Comparison of ENCODE assay signal across 8 mouse cellular contexts in genomic region chr4:86575283-86575983, GRCm38 (mm10). TPM values are rescaled to one million over a fixed set of nuclear protein-coding genes. Genes with fewer than 3 reads are reported as not detected.
A peak's percentile ranks its signal among the peaks of the same experiment; 100 is the strongest.
DNase-seq lines count a peak whose midpoint lies in the region; ATAC-seq lines count a peak whose summit lies in the region.

Gene Rraga, plus strand, starts transcription at chr4:86575668.

- WGBS in hindbrain, embryonic 16.5 days = under 1% methylated on average over 53 of the region's 53 CpGs
- WGBS in macrophage (ENCODE audit: missing documents) = under 1% methylated on average over 52 of the region's 53 CpGs

- peaks cover 34% of the 10 kb centered on the region for H3K79me2 ChIP-seq in macrophage (ENCODE audit: inconsistent target)

- H3K9me3 ChIP-seq in hindbrain, embryonic 16.5 days (ENCODE audit: control insufficient read depth, low read length) = no peaks in the 10 kb centered on the region

- ATAC-seq in hindbrain, embryonic 16.5 days = peak; percentile 98

- H3K36me3 ChIP-seq in hindbrain, embryonic 16.5 days (ENCODE audit: control insufficient read depth, insufficient read depth, low read length) = no peaks in the 10 kb centered on the region
- H3K36me3 ChIP-seq in macrophage (ENCODE audit: inconsistent target) = no peaks in the 10 kb centered on the region

- peak within 1 kb of the TSS; percentile 93 for H3K4me2 ChIP-seq in hindbrain, embryonic 16.5 days (ENCODE audit: low read length)

- peaks cover 18% of the 10 kb centered on the region for H3K4me1 ChIP-seq in hindbrain, embryonic 16.5 days (ENCODE audit: control insufficient read depth, insufficient read depth, low read depth, low read length)

- DNase-seq in WW6 (ENCODE audit: low read depth, low spot score) = peak; percentile 89
- DNase-seq in cerebellum, postnatal 4 days (ENCODE audit: low spot score in 2 of 2) = peak; percentile 93 to 97
- peak; percentile 97 for DNase-seq in gastrocnemius, adult 18-20 months (ENCODE audit: low spot score)
- peak; percentile 95 to 96 for DNase-seq in left cerebral cortex, adult 18-20 months (ENCODE audit: low spot score in 2 of 2)
- DNase-seq in right cerebral cortex, adult 18-20 months = peak; percentile 95
- peak; percentile 92 for DNase-seq in urinary bladder, postnatal 10 days (ENCODE audit: low spot score)

- peak within 1 kb of the TSS; percentile 72 for H3K4me3 ChIP-seq in hindbrain, embryonic 16.5 days (ENCODE audit: low read length)
- peak within 1 kb of the TSS; percentile 85 for H3K4me3 ChIP-seq in macrophage (ENCODE audit: inconsistent target)

- H3K9ac ChIP-seq in hindbrain, embryonic 16.5 days (ENCODE audit: low read depth, low read length) = peak within 1 kb of the TSS; percentile 92

- peak within 1 kb of the TSS; percentile 94 for H3K27ac ChIP-seq in hindbrain, embryonic 16.5 days (ENCODE audit: low read depth, low read length)
- peak within 1 kb of the TSS; percentile 87 for H3K27ac ChIP-seq in macrophage

- H3K27me3 ChIP-seq in hindbrain, embryonic 16.5 days (replicated peaks; ENCODE audit: control insufficient read depth, insufficient read depth, low read length) = no peaks in the 10 kb centered on the region

RNA-seq across cellular contexts. Expression of gene Rraga, which starts in this region (rescaled TPM):
- total RNA-seq in gastrocnemius, adult 18-20 months (2021) = 10 to 100 TPM; 48.6 to 51.3 TPM
- polyA plus RNA-seq in hindbrain, embryonic 16.5 days (2015; fragmentation: Nextera tagmentation; extraction: Ambion mirVana) = 154 and 160 TPM in 2 replicates
- total RNA-seq in left cerebral cortex, adult 18-20 months (2021) = 100 to 1,000 TPM; 138 to 146 TPM
- total RNA-seq in macrophage (2018; cell fraction: chromatin; rRNA removed) = 10 to 100 TPM in 9 of 26 experiments, 1 to 10 TPM in 17; 5.5 to 20.8 (median 9.2) TPM
- 10 to 100 TPM; 35.6 to 62.7 (median 48.0) TPM for total RNA-seq in macrophage (2018; cell fraction: cytosol; rRNA removed)
- 10 to 100 TPM; 13.4 to 39.6 (median 27.9) TPM for total RNA-seq in macrophage (2018; cell fraction: nucleus; rRNA removed)
- polyA plus RNA-seq in macrophage (2018) = 62.8 to 81.5 TPM (median 63.2 TPM) in 3 replicates

Comparison
In these comparisons a context has a peak if more than half of its experiments do, and no peak if none do; other contexts are left out.
1. Peak in every context shown above with its lines: DNase-seq, ATAC-seq, H3K4me3 ChIP-seq and H3K27ac ChIP-seq.